Mouse (Mus musculus): ENCODE measurements at regions not wholly inside any gene's neighbourhood (a gene's known extent, or its start where the extent isn't known, plus 50 kb on each side); places are given as distances from the start of the nearest gene placed in this dataset.

DNA sequence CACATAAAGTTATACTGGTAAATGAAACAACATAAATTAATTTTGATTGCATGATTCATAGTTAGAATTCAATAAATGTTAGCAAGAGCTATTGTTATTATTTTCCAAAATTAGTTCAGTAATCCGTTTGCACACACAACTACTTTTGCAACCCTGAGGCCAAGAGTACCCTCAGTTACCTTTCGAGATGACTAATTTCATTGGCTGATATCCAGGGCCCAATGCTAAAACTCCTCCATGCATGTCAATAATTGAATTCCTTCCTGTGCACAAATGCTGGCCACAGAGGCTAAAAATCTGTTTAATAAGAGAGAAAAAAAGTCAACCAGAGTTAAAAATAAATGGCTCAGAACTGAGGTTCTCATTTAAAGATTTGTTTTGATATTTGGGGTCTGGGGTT lies 685.2 kb downstream of the Epha4 start:
- ATAC-seq (replicated peaks; ENCODE audit: poor library complexity, severe bottlenecking) = no peak

DNA sequence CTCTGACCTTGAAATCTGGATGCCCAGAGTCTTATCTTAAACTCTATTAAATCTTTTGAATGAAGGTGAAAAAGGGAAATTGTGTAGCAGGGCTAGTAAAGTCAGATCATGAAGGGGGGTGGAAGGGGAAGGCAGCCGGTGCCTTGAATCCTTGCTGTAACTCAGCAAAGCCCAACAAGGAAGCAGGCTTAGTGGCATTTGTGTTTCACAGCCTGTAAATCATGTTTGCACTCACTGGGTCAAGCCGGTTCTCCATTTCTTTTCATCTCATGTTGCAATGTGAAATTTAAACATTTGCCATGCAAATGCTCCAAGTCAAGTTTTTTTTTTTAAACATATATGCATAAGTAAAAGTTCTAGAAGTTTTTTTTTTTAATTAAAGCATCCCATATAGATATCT lies 682.6 kb downstream of the Epha4 start:
- no peak for ATAC-seq (replicated peaks; ENCODE audit: poor library complexity, severe bottlenecking)

DNA sequence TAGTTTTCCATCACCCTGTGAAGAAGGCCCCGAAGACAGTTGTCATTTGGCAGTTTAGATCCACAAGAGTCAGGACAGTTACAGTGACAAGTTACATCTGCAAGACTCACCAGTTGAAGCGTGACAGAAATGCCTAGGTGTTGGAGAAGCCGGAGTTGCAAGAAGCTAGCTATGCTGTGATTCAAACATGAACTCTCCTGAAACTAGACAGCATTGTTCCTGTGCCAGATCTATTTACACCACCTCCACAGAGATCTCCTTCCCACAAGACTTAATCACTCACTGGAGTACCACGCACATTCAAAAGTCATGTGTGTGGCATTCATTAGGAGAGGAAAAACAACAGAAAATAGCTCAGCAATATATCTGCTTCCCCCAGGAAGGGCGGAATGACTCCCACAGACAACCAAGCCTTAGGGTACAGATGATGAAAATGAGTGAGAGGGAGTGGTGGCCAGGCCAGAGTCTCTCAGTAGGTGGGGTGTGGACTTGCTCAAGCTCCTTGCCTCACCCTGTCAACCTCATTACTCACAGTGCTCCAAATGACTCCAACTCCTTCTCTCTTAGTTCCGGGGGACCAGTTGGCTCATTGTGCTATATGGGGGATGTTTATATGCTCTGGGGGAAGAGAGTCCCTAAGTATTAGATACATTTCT lies 679.7 kb downstream of the Epha4 start:
- no peak for ATAC-seq (replicated peaks; ENCODE audit: poor library complexity, severe bottlenecking)

DNA sequence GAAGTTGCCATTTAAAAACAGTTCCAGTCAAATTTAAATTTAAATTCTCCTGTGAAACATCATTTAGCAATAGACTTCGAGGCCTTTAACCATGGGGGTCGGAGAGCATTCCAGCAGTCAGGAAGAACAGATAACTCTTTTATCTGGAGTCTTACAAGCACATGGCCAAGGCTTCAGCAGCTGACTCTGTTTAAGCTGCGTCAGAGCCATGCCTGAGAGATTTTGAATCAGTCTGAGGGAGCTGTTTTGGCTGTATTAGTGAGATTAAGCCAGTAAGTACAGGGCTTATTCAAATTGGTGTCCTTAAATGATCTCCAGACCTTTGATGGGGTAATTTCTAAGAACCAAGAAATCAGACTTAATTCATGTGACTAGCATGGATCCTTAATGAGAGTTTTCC lies 665.5 kb downstream of the Epha4 start:
- no peak for ATAC-seq (replicated peaks; ENCODE audit: poor library complexity, severe bottlenecking)

DNA sequence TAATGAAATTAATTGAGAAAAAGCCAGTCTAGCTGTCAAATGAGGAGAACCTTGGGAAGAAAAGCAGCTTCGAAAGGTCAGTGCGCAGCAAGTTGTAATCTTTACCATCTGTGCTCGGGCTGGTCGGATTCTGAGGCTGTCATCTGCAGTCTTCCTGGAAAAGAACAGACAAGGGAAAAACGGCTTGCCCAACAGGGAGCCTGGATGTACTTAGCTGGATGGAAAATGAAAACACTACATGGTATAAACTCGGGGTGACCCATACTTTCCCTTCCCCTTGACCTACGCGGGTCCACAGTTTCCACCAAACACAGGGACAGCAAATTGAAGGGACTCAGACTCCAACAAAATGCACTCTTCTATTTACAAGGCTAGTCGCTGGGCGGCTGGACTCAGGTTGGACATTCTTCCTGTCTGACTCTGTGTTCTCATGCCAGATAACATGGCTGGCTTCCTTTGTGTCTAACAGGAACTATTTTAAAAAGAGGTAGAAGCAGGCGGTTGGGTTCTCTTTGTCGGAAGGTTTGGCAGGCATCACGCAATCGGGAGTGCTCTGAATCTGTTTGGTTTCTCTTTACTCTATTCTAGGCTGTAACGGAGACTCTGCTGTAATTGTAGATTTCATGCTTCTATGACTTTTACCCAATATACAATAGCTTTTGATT lies 648.5 kb downstream of the Epha4 start:
- no peak for ATAC-seq (replicated peaks; ENCODE audit: poor library complexity, severe bottlenecking)

DNA sequence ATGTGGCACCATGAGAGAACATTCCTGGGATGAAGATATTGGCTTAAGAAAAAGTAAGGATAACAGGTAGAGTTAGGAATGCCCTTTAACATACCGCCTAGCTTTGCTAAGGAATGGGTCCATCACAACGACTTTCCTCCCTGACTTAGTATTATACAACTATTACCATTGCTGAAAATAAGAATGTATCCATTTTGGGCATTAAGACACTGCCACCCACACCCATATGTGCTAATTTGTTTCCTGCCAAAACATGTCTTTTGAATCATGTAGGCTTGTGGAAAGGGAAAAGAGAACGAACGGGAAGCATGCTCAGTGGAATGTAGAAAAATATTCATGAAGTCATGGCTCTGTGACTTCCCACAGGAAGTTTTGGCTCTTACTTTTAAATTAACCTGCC lies 641.7 kb downstream of the Epha4 start:
- ATAC-seq (replicated peaks; ENCODE audit: poor library complexity, severe bottlenecking) = no peak

DNA sequence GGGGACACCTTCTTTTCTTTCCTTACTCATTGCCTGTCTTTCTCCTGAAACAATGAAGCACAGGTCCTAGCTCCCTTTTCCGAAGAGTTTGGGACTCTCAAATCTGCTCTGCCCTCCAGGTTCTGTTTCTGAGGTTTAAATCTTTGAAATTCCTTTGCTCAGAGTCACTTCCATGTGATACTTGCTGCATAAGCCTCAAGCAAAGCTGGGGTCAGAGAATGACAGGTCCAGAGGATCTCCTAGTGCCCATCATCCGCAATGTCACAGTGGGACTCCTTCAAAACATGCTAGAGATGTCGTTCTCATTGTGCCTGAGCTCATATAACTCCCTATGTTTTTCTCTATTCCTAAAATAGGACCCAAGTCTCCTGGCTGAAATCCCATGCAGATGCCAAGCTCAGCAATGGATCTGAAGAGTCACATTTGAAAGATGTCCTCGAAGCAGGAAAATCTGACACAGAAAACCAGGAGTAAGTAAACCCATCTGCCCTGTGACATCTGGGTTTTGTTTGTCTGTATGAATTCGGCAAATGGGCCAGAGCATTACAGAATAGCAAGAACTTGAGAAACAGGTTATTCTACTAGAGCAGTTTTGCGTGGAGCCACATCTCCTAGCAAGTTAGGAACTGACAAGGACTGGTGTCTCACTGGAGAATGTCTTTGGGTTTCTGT lies 634.6 kb downstream of the Epha4 start:
- ATAC-seq (replicated peaks; ENCODE audit: poor library complexity, severe bottlenecking) = no peak

DNA sequence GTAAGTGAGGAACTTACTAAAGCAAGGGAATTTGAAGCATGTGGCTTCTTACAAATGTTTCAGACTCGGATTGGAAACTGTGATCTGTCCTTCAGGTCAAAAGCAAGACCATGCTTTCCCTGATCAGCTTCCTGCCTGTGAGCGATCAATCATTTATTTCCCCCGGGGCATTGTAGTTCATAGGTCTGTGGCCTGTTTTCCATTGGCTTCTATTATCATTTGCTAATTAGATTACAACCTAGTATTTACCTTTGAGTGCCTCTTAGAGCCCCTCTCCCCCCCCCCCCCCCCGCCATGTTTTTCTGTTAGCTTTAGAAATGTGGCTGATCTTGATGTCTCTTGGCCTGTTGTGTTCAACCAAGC lies 634.1 kb downstream of the Epha4 start:
- ATAC-seq (replicated peaks; ENCODE audit: poor library complexity, severe bottlenecking) = no peak

DNA sequence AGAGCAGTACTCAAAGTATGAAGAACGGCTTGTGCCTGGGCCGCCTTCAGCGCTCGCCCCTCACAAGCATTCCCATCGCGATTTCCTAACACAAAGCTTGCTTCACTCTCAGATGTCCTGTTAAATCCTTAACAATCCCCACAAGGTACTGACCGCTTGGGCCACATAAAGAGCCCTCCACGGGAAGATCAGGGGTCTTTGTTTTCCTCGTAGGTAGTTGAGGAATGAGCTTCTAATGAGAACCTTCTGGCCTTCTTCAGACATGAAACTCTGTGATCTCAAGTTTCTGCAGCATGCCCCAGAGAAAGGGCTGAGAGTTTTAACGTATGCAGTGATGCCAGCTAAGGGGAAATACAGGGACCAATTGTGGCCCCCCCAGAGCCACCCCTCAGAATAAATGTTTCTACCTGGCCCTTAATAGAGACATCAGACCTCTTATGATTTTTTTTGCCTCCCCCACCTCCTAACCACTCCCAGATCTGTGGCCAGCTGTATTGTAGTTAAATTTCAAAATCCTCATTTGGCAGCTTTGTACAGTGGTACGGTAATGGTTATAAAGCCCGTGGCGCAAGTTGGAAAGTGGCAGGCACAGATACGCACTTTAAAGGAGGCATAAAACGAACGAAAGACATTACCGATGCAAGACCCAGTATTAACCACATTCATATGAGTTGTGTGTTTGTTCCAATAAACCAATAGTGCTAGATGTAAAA lies 618.6 kb downstream of the Epha4 start:
- ATAC-seq (replicated peaks; ENCODE audit: poor library complexity, severe bottlenecking) = no peak

DNA sequence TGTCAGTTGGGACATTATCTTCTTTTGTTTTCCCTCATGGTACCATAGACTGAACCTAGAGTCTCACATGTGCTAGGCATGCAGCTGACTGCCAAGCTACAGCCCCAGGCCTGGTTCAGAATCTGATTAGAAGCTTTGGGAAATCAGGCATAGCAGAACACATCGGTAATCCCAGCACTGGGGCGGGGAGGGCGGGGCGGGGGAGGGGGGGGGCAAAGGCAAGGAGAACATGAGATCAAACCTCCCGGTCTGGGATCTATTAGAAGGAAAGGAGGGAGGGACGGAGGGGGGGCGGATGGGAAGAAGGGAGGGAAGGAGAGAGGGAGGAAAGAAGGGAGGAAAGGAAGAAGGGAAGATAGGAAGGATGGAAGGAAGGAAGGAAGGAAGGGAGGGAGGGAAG lies 617.5 kb downstream of the Epha4 start:
- no peak for ATAC-seq (replicated peaks; ENCODE audit: poor library complexity, severe bottlenecking)

DNA sequence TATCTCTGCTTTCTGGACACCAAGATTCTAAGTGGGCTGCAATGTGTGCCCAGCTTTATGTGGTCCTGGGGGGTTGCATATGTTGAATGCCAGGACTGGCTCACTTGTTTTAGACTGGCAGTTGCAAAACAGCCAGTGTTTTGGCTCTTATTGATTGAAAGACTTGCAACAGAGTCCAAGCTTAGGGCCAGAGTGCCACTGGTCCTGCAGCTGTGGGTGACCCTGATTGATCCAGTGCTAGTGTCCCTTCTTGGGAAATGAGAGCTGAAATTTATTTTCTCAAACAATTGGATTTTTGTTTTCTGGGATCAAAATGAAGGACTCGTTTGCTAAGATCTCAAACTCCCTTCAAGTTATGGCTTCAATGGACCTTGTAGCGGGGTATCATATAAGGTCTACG lies 603.4 kb downstream of the Epha4 start:
- ATAC-seq (replicated peaks; ENCODE audit: poor library complexity, severe bottlenecking) = no peak

DNA sequence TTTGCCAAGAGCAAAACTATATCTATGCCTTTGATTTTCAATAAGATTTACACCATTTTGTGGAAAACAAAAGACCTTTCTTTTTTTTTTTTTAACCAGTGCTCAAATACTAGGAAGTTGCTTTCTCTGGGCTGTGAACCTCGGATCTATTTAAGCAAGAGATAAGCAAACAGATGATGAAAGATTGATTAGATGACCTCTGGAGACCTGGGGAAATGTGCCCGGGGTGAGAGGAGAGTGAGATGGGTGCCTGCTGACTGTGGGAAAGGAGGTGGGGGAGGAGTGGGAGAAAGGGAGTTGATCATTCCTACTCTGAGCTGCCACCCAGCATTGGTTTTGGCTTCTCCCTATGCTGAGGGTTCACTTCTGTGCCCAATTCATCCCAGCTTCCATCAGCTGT lies 595.3 kb downstream of the Epha4 start:
- ATAC-seq (replicated peaks; ENCODE audit: poor library complexity, severe bottlenecking) = no peak

DNA sequence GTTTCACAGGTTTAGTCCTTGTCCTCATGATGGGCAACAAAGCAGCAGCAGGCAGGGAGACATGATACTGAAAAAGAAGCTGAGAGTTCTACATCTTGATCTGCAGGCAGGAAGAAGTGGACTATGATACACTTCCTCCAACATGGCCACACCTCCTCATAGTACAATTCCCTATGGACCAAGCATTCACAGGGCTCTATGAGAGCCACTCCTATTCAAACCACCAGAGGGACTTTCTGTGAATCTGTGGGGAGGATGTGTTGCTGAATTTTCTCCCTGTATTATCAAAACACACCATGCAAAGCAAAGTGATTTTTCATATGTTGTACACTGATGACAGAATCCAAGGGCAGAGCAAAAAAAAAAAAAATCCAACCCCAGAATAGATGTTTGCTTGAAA lies 594.3 kb downstream of the Epha4 start:
- no peak for ATAC-seq (replicated peaks; ENCODE audit: poor library complexity, severe bottlenecking)

DNA sequence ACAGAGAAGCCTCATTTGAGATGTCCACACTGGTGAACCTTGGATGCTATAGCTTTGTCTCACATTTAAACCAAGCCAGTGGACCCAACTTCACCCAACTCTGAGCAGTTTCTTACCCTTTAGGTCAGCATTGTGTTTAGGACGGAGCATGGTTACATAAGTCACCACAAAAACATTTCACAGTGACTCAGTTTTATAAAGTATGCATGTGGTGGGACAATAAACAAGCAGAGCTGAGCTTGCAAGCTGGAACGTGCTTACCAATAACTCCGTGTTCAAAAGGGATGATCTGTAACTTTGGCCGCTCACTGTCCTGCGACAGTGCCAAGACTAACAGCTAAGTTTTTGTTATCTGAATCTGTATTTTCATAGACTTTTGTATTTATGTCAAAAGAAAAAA lies 587.8 kb downstream of the Epha4 start:
- ATAC-seq (replicated peaks; ENCODE audit: poor library complexity, severe bottlenecking) = no peak

DNA sequence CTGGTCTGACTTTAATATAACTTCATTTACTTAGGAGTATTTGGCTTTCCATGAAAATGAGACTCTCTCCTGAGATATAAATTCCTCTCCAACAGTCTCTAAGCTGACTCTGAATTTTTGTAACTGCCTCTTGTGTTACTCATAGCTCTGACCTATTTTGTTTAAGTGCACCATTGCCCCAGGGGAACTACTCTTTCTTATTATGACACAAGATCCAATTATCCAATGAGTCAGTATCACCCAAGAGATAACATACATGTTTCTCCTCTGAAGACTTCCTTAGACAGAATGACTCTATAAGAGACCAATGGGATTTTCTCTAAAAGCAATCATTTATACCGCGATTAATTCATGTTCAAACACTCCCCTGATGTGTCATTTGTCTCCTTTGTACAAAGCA lies 586.9 kb downstream of the Epha4 start:
- ATAC-seq (replicated peaks; ENCODE audit: poor library complexity, severe bottlenecking) = no peak

DNA sequence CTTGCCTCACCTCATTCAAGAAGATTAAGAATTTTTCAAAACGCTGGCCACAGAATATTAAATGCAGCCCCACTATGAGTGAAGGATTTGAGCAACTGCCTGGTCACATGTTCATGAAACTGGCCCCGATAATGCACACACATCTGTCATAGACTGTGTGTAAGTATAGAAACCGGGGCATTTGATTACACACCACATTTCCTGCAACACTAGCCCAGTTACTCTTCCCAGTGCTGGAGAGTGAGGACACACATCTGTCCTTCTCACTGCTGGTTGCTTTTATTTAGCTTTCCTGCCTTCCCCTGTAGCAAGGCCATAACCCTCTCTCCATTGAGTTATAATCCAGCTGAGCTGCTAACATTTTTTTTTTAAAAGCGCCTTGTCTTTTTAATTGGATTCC lies 581.4 kb downstream of the Epha4 start:
- no peak for ATAC-seq (replicated peaks; ENCODE audit: poor library complexity, severe bottlenecking)

DNA sequence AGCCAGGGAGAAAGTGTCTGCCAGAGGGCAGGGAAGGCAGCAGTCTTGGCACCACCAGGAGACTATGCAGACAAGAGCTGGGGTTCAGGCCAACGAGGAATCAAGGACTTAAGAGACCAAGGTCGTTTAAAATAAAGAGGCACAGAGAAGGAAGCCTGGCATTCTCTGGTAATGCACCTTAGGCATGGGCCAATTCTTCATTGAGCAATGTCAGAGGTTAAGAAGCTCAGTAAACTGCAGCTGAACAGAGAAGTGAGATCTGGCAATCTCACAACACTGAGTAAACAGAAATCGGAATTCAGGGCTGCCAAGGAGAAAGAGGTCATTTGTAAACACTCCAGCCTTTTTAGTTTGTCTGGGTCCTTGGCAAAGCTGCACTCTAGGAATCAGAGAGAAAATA lies 572.2 kb downstream of the Epha4 start:
- ATAC-seq (replicated peaks; ENCODE audit: poor library complexity, severe bottlenecking) = no peak

DNA sequence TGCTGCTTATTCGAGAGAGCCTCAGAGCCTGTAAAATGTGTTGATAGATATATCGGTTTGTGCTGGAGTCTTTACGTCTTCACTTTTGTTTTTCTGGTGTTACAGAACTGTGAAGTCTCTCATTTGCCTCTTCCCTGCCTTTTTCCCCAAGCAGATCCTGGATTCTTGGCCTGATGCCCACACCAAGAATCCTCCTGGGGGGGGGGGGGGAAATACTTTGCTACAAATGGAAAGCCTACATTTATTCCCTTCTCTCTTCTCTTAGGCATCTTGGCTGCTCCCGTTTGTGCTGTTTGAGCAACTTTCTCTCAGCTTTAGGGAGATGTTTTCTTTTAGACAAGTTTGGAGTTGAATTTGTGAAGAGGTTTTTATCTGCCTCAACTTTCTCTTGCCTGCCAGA lies 570.8 kb downstream of the Epha4 start:
- ATAC-seq (replicated peaks; ENCODE audit: poor library complexity, severe bottlenecking) = no peak

DNA sequence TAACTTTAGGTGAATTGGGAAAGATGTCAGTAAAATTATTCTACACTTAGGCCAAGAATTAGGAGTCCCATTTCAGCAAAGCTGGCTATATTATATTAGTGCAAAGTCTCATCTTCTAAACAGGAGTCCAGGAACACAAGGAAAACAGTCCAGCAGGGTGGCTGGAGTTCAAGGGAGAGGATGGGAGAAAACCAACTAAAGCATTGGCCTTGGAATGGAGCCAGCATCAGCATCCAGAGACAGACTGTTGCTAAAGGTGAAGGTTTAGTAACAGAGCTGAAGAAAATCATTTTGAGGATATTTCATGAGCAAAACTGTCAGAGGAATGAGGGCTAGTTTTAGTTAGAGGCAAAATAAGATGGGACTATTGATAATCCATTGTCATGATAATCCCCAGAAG lies 559.9 kb downstream of the Epha4 start:
- ATAC-seq (replicated peaks; ENCODE audit: poor library complexity, severe bottlenecking) = no peak

DNA sequence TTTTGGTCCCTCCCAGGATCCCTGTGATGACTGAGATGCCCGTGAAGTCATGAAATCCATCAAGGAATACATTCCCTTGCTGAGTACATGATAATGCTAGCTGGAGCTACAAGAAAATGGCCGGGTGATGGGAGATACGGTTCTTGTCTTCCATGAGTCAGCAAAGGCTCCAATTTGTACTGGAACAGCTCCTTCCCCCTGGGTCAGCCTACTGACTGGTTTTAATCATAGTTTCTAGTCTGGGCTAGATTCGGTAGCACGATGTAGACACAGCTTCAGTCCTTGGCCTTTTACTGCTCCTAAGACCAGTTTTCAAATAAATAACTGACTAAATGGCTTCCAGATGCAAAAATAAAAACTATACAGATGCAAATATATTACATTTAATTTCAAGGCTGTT lies 557.5 kb downstream of the Epha4 start:
- ATAC-seq (replicated peaks; ENCODE audit: poor library complexity, severe bottlenecking) = no peak

DNA sequence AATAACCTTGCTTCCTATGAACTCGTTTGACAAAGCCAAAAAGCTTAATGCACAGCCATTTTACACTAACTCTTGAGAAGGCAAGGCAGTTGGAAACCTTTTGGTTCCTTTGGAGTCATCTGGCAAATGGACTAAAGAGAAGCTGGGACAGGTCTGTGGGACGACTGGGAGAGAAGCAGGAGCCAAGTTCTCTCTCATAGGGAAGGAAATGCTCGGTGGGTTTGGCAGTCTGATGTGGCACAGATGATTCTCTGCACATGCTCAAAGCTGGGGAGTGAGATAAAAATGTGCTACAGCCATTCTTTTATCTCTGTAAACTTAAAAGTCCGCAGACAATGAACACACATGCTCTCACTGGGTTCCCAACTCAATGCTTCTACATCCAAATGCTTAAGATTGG lies 556.2 kb downstream of the Epha4 start:
- no peak for ATAC-seq (replicated peaks; ENCODE audit: poor library complexity, severe bottlenecking)

DNA sequence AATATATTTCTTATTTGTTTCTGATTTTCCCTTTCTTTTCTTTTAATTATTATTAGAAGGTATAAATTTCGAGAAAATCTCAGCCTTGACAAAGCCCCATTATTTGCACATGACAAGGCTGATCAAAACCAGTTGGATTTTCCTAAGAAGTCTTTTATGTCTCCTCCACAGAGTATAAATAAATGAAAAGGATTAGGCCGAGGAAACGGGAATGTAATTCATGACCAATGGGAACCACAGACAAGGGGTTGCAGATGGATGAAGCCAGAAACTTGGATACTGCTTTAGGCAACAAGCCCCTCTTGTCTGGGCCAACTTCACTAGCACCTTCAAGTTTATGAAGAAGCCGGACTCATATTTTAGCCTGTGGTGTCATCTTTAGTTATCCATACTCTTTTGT lies 542.4 kb downstream of the Epha4 start:
- ATAC-seq (replicated peaks; ENCODE audit: poor library complexity, severe bottlenecking) = no peak

All from granulocyte monocyte progenitor cell, adult 5-6 weeks (primary cell).